Mouse (Mus musculus) right cerebral cortex, postnatal 25 days (tissue): ENCODE measurements around the gene Tmem232.
"Not testable (repeated sequence)": the region's sequence is repeated elsewhere in the genome, so short reads cannot be mapped to it uniquely, and the experiment has no call there.

Experiments
- DNase-seq: peaks from one replicate; pipeline ENCODE4 v3.0.0; 2022

Tmem232 gene

DNA sequence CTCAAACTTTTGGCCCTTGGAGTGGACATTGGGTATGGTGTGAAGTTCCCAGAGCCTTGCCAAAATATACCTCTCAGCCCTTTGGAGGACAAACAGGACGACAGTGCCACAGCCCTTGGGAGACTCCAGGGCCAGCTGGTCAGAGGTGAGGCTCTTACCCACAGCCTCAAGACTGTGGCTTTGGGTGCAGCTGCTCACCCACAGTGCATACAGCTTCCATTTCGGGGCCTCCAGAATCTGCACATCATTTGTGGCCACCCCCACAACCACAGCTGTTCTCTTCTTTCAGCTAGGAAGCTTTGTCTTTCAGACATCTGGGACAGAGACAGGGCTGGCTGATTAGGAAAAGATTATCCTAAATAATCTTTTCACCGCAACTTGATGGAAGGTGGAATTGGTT lies 27.1 kb downstream of the Tmem232 start:
- DNase-seq, result no peak

DNA sequence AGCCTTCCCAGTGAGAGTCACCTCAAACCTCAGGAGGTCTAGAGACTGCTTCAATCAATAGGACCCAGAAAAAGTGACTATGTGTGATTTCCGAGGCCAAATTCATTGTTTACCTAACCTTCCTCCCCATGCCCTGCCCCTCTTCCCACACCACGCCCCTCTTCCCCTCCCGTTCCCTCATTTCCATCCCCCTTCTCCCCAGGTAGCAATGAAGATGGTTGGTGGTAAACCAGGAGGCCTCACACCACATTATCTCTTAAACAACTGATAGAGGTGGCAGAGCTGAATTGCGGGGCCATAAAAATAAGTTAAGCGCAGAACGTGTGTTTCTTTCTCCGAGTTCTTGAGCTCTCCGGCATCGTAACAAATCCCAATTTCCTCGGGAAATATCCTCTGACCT lies 55.9 kb downstream of the Tmem232 start:
- no peak for DNase-seq

DNA sequence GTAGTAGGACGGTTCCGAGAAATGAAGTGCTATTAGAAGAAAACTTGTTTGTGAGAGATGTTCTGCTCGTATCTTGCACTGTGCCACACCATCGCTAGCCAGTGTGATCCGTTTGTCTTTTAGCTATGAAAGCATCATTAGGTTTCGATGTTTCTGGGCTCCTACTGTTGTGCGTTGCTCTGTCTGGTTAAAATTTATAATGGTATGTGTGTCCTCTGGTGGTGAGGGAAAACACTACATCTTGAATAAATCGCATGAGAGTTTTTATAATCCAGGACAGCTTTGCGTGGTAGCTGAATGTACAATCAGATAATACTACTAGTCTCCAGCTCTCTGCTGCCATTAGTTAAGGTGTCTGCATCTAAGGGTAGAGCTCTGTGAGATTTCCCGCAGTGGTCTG lies 63.8 kb downstream of the Tmem232 start:
- no peak for DNase-seq

DNA sequence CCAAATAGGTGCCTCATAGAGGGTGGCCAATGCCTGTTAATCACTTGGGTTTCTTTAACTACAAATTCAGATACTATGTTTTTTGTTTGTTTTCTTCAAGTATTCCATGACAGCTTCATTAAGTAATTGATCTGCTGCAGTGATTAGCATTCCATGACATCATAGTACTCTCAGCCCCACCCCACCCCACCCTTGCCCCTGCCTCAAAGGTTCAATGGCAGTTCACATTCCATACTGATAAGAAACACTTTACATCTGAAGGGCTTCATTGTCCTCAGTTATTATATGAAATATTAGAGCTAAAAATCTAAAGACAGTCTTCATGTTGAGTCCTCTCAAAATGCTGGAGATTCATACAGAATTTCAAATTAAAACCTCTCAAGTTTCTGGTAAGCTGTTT lies 89.8 kb downstream of the Tmem232 start:
- DNase-seq, result no peak

DNA sequence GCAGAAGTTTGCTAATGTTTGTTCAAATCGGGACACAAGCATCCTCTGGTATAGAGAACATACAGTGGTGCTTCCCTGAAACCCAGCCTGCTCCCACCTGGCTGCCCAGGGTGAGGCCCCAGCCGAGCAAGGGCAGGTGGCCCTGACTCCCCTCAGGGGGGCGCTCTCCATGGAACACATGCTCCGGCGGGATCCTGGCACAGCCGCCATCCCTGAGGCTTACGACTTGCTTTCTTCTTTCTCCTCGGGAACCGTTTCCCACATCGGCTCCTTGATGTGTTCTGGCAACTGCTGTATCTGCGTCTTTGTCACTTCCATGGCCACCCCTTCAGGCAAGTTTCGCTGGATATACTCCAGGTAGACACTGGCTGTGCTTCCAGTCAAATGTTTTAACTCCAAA lies 102.7 kb downstream of the Tmem232 start:
- DNase-seq, result not testable (repeated sequence)

DNA sequence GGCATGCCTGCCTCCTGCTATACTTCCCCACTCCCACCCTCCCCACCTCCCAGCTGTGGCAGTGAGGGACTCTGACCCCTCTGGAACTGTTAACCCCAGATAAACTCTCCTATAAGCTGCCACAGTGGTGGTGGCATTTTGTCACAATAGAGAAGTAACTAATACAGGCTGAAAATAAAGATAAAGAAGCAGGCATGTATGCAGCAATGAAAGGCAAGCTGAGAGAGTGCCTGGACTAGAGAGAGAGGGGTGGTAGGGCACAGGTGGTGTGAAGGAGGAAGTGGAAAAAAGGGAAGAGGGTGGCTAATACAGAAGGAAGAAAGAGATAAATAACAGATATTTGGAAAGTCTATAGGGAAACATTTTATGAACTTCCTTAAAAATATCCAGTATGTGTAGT lies 121.5 kb downstream of the Tmem232 start:
- no peak for DNase-seq

DNA sequence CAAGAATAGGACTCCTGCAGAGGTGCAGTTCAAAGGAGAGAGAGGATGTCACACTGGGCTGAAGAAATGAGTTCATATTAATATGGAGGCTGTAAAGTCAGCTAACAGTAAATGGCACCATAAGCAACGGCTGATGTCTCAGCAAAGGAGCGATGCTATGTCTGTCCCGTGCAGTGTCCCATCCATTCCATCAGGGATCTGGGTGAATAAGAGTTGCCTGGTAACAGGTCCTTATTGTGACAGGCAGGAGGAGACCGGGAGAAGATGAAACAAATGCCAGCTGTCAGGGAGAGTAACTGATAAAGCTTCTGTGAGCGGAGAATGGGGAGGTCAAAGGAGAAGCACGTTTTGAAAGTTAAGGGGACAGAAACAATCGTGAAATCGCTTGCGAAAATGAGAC lies 135.3 kb downstream of the Tmem232 start:
- no peak for DNase-seq

DNA sequence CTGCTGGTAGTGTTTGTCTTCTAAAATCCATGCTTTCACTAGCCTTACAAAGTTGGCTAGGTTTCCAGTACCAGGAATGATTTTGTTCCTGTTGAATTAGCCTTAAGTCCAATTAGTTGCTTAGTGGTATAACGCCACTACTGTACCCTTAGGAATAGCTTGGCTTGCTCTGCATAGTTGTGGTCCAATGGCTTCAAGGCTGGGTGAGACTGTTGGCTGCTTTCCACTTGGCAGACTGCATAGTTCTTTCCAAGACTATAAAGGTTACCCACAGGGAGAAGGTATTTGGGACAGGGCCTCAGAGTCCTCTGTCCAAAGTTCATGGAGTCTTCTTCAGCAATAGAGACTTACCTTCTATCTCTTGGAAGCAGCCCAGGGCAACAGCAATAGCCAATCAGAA lies 139.7 kb downstream of the Tmem232 start:
- DNase-seq, result no peak

DNA sequence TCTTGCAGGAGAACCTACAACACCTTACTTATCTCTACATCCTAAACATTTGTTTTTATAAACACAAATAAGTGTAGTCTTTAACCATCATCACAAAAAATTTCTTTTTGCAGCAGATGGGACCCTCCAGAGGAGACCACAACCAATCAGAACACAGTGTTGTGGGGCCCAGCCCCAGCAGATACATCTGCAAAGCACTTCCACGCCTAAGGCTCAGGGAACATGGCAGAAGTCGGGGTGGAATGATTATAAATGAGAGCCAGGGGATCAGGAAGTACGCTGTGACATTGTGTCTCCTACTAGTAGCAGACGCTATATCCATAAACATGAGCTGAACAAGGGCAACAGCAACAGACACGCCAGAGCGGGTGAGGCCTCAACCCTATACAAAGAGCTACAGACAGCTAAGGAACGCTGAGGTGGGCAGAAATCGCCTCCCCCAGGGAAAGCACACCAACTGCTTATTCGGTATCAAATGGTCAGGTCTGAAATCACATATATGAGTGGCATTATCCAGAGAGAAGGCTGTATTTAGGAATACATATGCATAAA lies 156.1 kb downstream of the Tmem232 start:
- no peak for DNase-seq

DNA sequence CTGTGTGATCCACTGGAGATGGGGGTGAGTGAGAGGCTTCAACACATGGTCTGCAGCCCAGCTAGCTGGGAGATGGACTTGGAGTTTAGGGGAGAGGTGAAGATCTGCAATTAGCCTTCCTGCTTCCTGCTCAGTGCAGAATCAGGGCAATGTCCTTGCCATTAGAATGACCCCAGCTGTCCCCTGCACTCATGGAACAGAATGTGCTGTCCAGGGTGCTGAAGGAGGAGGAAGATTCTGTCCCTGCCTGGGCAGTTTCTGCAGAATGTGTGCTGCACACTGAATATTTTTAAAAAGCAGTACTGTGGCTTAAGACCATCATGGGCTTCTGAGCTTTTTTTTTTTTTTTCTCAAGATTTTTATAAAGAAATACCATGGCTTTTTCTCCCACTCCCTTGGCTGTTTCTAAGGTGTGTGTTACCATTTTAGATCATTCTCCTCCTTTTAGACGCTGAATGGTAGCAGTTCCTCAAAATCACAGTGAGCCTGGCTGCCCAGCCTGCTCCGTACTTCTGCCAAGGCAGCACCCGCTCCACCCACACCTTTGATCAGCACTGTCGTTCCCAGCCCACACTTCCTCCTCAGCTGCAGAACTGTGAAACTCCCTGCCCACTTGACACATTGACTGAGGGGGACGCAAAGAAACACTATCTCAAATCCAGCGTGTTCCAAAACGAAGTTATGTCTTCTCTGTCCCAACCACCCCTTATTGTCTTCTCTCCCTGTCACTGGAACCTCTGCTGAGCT lies 170.4 kb downstream of the Tmem232 start:
- peak; percentile 85 for DNase-seq

DNA sequence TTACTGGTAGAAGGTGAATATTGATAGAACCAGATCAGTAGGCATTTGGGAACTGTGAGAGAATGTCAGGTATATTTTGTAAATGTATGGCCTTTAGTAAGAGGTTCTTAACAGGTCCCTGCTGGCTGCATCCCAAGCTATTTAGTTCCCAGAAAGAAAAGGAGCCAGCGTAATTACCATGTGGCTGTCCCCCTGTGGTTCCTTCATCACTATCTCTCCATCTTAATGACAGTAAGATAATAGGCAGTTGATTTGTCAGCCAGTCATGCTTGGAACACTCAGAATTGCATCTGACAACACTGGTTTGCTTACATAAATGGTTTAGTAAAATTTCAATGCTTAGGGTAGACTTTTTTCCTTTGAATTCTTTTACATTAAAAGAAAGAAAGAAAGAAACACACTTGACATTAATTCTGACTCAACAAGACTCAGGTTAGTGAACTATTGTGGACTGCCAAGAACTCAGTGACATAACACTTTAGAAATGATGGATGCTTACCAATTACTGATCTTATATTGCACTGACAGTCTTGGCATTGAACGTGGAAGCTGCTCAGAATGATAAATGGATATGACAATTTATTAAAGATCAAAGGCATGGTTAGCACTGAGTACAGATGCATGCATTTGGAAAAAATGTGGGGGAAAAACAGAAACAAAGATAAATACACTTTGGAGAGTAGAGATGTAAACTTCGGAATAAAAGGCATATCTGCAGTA lies 174.9 kb downstream of the Tmem232 start:
- DNase-seq, result no peak

DNA sequence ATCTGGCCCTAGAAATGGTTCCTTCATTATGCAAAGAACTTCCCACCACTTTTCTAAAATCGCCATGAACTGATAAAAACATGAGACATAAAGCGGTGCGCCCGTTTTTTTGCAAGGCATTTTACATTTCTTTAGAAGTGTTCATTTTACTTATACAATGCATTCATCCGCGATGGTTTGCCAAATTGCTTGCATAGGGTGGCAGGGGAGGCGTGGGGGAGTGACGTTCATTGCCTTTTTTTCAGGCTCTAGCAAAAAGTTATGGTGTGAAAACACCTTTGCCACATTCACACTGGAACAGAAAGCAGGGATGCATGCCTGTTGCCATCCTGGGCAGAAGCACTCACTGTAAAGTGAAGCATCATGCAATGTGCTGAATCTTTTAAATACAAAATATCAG lies 188.7 kb downstream of the Tmem232 start:
- peak; percentile 56 for DNase-seq

DNA sequence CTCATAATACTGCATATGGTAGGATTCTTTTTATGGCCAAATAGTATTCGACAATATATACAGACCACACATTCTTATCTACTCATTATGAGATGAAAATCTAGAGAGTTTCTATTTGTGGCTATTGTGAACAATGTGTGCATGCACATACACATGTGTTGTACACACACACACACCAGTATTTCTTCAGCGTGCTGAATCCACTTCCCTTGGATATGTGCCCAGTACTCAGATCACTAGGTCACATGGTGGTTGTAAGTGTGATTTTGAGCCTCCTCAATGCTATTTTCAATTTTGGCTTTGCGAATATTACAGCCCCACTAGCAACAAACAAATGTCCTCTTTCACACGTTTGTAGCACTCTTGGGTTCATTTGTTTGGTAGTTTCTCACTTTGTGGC lies 200.6 kb downstream of the Tmem232 start:
- DNase-seq, result no peak

DNA sequence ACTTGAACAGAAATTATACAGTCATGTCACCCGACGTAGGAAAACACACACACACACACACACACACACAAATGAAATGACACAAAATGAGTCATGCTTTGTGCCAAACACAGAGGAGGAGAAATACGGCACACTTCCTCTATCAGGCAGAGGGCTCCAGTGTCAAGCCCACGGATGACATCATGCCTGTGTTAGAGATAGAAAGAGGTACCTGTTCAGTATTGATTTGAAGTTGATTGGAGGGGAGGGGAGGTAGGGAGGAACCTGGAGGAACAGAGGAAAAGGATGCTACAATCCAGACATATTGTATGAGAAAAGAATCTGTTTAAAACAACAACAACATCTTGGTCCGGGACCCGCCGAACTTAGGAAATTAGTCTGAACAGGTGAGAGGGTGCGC lies 209.8 kb downstream of the Tmem232 start:
- no peak for DNase-seq

DNA sequence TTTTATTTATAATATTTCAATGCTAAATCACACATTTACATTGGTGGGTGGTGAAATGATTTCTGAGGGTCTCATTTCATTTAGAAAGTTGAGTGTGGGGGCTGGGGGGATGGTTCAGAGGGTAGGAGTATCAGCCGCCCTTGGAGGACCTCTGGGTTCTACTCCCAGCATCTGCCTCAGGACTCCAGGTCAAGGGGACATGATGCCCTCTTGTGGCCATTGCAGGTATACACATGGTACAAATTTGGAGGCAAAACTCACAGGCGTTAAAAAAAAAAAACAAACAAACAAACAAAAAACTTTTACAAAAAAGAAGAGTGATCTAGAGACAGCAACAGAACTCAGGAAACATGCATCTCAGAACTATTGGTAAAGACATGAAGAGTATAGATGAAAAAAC lies 215.3 kb downstream of the Tmem232 start:
- DNase-seq, result peak; percentile 8

DNA sequence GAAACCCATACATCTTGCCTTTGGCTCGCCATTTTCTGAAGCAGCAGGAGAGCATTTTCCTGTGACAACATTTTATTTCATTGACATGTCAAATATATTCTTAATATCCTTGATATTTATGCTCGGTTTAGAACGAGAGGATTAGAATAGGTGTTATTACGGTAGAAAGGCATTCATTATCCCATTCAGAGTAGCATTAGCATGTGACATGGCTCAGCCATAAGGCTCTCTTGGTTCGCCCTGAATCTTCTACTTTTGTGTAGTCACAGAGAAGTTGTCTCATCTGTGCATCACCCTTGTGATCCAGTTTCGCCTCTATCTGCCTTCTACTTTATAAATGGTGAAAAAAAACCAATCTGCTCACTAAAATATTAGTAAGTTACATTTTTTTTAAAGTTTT lies 220.0 kb downstream of the Tmem232 start:
- no peak for DNase-seq

DNA sequence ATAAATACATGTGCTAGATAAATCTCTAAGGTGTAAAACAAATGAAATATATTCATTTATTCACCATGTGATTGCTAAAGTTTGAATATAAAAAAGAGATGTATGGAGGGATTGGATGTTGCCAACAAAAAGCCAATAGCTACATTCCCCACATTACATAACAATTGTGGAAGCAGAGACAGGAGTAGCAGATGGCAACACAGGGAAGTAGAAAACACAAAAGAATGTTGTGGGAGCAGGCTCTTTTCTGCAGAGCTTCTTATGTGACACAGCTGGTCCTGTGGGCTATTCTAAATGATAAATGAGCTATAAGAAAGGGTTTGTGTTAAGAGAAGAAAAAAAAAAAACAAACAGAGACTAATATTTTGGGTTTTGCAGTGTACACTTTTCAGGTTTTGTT lies 240.6 kb downstream of the Tmem232 start:
- DNase-seq, result no peak

DNA sequence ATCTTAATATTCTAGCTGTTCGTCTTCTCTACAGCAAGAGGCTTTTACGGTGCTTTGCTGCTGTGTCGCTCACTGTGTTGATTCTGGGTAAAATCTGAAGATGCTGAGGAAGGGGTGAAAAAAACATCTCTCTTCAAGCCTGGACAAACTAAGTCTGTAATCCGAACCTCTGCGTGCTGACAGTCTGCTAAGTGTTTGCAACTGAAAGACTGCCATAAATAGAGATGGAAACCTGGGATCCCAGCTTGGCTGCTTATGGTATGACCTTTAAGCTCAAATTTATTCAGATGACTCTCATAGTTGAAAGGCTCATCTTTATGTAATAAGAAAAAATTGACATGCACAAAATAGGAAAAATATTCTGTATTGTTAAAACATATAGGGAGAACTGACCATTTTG lies 242.8 kb downstream of the Tmem232 start:
- DNase-seq, result no peak

DNA sequence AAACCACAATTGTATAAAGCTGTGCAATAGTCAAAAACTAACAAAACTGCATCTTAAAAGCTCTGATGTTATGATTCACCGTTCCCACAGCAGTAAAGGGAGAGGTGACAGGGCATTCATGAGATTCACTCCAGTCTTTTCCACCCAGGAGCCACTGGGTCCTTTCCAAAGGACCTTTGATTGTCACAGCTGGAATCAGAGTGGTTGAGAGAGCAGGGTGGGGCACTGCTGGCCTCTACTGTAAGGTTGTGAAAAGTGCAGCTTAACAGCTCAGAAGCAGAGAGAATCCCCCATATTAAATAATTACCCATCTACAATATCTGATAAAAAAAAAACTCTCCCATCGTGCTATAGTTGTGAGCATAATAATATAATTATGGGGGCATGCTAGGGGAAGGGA lies 288.4 kb downstream of the Tmem232 start:
- no peak for DNase-seq

DNA sequence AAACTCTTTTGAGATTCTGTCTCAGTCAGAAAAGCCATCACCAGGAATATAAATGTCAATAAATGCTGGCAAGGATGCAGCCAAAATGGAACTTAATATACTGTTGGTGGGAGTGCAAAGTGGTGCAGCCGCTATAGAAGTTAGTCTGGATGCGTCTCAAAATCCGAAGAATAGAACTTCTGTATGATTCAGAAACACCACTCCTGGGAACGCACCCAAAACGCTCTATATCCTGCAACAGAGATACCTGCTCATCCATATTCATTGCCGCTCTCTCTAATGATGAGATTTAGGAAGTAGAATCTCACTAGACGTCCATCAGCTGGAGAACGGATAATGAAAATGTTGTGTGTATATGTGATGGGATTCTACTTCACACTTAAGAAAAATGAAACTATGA lies 290.3 kb downstream of the Tmem232 start:
- DNase-seq, result peak; percentile 48

DNA sequence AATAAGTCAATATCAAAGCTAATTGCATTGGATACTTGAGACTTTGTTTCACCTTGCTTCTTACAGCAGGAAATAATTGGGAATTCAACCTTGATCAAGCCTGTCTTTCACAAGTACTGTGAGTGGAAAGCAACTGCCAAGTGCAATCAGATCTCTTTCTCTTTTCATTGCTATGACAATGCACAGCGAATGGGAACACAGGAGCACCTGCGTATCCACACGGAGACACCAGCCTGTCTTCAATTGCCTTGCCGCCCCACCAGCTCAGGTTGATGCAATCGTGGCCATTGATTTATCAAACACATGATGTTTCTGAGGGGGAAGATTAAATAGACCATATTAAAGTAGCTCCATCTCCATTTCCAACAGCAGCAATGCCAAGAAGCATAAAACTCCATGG lies 296.9 kb downstream of the Tmem232 start:
- no peak for DNase-seq

DNA sequence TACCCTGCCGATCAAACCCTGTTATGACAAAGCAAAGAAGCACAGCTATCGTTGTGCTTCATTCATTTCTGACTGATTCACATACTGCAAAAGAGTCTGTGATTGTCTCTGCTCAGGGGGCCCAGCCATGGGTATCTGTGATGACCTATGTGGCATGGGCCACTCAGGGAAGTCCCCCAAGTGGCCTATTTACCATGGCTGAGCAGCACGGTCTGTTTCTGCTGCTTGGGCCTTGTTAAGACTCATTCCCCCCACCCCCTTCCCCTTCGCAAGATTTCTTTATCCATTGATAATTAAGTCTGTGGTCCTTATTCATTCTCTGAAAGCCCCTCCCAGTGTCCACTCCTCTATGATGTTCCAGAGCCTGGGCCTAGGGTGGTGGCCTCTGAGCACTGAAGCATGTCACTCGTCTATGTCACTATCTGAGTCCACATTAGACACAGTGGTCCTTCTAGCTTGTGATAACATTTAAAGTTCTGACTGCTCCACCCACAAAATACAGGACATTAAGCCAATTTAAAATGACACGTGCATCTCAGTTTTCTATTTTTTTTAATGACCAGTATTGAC lies 315.1 kb downstream of the Tmem232 start:
- no peak for DNase-seq

DNA sequence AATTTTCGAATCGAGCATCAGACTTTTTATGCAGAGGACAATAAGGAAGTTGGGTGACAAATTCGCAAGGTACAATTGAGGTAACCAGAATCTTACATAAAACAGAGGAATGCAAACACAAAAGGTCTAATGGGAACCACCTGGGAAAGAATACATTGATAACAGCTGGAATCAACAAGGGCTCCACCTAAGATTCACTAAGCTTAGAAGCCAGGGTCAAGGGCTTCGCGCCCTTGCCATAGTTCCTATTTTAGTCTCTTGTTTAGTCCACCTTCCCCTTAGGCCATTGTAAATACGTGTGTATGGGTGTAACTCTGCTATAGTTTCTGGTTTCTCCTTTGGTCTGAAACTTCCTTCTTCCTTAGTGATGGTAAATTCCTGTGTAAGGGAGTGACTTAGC lies 318.9 kb downstream of the Tmem232 start:
- not testable (repeated sequence) for DNase-seq
